Mouse (Mus musculus): ENCODE measurements around the gene Sirt4. TPM values are rescaled to one million over a fixed set of nuclear protein-coding genes. Genes with fewer than 3 reads are reported as not detected.

Gene Sirt4
- polyA plus RNA-seq, 1 experiment from 2014 or later = 22.5 TPM

DNA sequence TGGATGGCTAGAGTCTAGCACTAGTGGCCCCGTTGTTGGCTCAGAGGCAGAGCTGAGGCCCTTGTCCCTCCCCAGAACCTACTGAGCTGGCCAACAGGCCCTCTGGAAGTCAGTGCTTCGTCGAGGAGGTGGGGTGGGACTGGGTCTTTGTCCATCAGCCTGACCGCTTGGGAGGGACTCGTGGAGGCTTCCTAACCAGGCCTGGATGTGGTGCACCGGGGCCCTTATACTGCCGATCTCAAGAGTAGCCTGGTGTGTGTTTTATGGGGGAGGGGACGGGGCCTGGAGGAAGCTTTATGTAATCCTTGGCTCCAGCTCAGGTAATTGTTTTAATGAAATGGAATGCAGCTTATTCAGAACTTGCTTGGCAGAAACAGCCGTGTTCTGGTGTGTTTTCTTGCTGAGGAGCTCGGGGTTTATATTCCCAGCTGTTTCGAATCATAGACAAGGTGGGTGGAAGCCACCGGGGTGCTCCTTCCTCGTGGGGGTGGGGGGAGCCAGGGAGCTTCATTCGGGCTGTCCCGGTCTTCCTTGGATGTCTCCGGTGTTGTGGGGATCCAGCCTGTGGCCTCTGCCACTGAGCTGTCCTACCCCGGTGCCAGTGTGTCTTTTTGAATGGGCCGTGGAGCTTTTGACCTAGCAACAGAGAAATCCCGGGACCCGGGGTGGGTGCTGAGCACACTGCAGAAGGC lies 30.5 kb upstream of the Sirt4 start:
- H3K27ac ChIP-seq (replicated peaks in 1 of 2; ENCODE audit: control insufficient read depth in 1 of 2, insufficient read depth in 1 of 2, low read depth in 2 of 2, low read length in 2 of 2) = peak overlapping the region; percentile 58 to 92
- peak overlapping the region; percentile 39 for H3K4me2 ChIP-seq (ENCODE audit: low read length)
- no peaks in the 10 kb centered on the region for H3K9me3 ChIP-seq (ENCODE audit: control insufficient read depth, low read length)
- 43% methylated on average over 20 of the region's 20 CpGs for WGBS
- H3K36me3 ChIP-seq (ENCODE audit: control insufficient read depth, insufficient read depth, low read length) = peaks cover 3% of the 10 kb centered on the region; the same call in 1 of the 2 replicates
- ATAC-seq (ENCODE audit: insufficient number of reproducible peaks, insufficient read depth, low FRiP score, low read depth) = peak; percentile 79
- H3K4me3 ChIP-seq (ENCODE audit: control insufficient read depth in 1 of 2, insufficient read depth in 1 of 2, low read depth in 1 of 2, low read length in 2 of 2) = no peak overlapping the region
- H3K4me1 ChIP-seq (ENCODE audit: control insufficient read depth in 2 of 2, insufficient read depth in 2 of 2, low read length in 2 of 2) = peaks cover 25 to 35% of the 10 kb centered on the region in 2 experiments
- peak overlapping the region; percentile 62 for H3K9ac ChIP-seq (ENCODE audit: low read length)
- no peaks in the 10 kb centered on the region for H3K27me3 ChIP-seq (ENCODE audit: control insufficient read depth, insufficient read depth, low read length)

DNA sequence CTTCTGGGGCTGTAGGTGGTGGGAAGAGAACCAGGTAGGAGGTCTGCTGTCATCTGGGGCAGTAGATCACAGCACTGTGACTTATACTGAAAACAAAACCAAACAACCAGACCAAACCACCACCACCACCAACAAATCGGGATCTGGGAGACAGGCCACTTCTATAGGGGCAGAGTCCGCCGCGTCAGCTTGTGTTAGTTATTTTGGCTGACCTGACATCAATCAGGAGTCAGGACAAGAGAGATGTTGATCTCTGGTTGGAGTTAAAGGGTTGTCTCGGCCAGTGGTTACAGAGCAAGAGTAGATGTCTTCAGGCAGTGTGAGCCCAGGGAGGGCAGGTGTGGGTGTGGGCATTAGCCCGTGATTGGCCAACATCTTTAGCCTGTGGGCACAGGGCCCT lies 29.8 kb upstream of the Sirt4 start:
- Histone ChIP-seq H3K27ac (replicated peaks in 1 of 2; ENCODE audit: control insufficient read depth in 1 of 2, insufficient read depth in 1 of 2, low read depth in 2 of 2, low read length in 2 of 2) (peak overlapping the region; percentile 58 to 92), H3K4me1 (ENCODE audit: control insufficient read depth in 2 of 2, insufficient read depth in 2 of 2, low read length in 2 of 2) (peaks cover 29 to 40% of the 10 kb centered on the region in 2 experiments), H3K4me2 (ENCODE audit: low read length) (peak overlapping the region; percentile 35), H3K36me3 (ENCODE audit: control insufficient read depth, insufficient read depth, low read length) (peaks cover 3% of the 10 kb centered on the region; the same call in 1 of the 2 replicates), H3K4me3 (ENCODE audit: control insufficient read depth in 1 of 2, insufficient read depth in 1 of 2, low read depth in 1 of 2, low read length in 2 of 2) (no peak overlapping the region), H3K9ac (ENCODE audit: low read length) (peak overlapping the region; percentile 62; the same call in 1 of the 2 replicates), H3K9me3 (ENCODE audit: control insufficient read depth, low read length) (no peaks in the 10 kb centered on the region), H3K27me3 (ENCODE audit: control insufficient read depth, insufficient read depth, low read length) (no peaks in the 10 kb centered on the region)
- no peak for ATAC-seq (ENCODE audit: insufficient number of reproducible peaks, insufficient read depth, low FRiP score, low read depth)
- 85% methylated on average over 6 of the region's 6 CpGs for WGBS

DNA sequence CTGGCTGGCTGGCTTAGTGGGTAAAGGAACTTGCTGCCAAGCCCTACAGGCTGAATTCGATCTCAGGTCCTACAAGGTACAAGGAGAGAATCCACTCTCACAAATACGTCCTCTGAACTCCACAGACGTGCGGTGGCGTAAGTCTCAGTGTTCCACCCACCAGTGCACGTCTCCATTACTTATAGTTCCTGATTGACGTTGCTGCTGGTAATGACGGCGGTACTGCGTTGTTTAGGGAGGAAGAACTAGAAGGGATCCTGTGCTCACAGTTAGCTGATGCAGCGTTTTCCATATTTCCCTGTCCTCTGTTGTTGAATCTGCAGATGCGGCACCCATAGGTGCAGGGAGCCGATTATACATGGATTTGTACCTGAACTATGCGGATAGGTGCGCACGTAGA lies 29.2 kb upstream of the Sirt4 start:
- no peak for ATAC-seq (ENCODE audit: insufficient number of reproducible peaks, insufficient read depth, low FRiP score, low read depth)
- Histone ChIP-seq H3K9me3 (ENCODE audit: control insufficient read depth, low read length) (no peaks in the 10 kb centered on the region), H3K4me2 (ENCODE audit: low read length) (no peak overlapping the region), H3K27ac (replicated peaks in 1 of 2; ENCODE audit: control insufficient read depth in 1 of 2, insufficient read depth in 1 of 2, low read depth in 2 of 2, low read length in 2 of 2) (peak overlapping the region in 1 of 2 experiments; percentile 92; a peak in 1 of 4 replicates), H3K9ac (ENCODE audit: low read length) (no peak overlapping the region), H3K27me3 (ENCODE audit: control insufficient read depth, insufficient read depth, low read length) (no peaks in the 10 kb centered on the region), H3K36me3 (ENCODE audit: control insufficient read depth, insufficient read depth, low read length) (peaks cover 3% of the 10 kb centered on the region; the same call in 1 of the 2 replicates), H3K4me3 (ENCODE audit: control insufficient read depth in 1 of 2, insufficient read depth in 1 of 2, low read depth in 1 of 2, low read length in 2 of 2) (no peak overlapping the region), H3K4me1 (ENCODE audit: control insufficient read depth in 2 of 2, insufficient read depth in 2 of 2, low read length in 2 of 2) (peaks cover 31 to 47% of the 10 kb centered on the region in 2 experiments)
- 89% methylated on average over 16 of the region's 16 CpGs for whole genome bisulfite sequencing

DNA sequence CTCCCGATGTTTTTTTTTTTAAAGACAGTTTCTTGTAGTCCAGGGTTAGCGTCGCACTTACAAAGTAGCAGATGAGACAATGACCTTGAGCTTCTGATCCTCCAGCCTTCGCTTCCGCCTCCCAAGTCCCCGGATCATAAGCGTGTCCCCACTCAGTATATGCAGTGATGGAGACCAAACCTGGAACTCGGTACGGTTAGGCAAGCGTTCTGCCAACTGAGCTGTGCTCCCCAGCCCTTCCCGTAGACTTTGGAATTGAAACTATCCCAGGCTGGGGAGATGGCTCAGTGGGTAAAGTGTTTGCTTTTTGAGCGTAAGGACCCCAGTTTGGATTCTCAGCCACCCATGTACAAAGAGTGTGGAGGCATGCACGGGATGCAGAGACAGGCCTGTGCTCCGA lies 28.7 kb upstream of the Sirt4 start:
- no peaks in the 10 kb centered on the region for H3K27me3 ChIP-seq (ENCODE audit: control insufficient read depth, insufficient read depth, low read length)
- WGBS = 95% methylated on average over 14 of the region's 14 CpGs
- H3K4me2 ChIP-seq (ENCODE audit: low read length) = no peak overlapping the region
- peaks cover 3% of the 10 kb centered on the region; the same call in 1 of the 2 replicates for H3K36me3 ChIP-seq (ENCODE audit: control insufficient read depth, insufficient read depth, low read length)
- no peaks in the 10 kb centered on the region for H3K9me3 ChIP-seq (ENCODE audit: control insufficient read depth, low read length)
- no peak overlapping the region for H3K9ac ChIP-seq (ENCODE audit: low read length)
- no peak for ATAC-seq (ENCODE audit: insufficient number of reproducible peaks, insufficient read depth, low FRiP score, low read depth)
- no peak overlapping the region for H3K27ac ChIP-seq (replicated peaks in 1 of 2; ENCODE audit: control insufficient read depth in 1 of 2, insufficient read depth in 1 of 2, low read depth in 2 of 2, low read length in 2 of 2)
- no peak overlapping the region for H3K4me3 ChIP-seq (ENCODE audit: control insufficient read depth in 1 of 2, insufficient read depth in 1 of 2, low read depth in 1 of 2, low read length in 2 of 2)
- peaks cover 34 to 51% of the 10 kb centered on the region in 2 experiments for H3K4me1 ChIP-seq (ENCODE audit: control insufficient read depth in 2 of 2, insufficient read depth in 2 of 2, low read length in 2 of 2)

DNA sequence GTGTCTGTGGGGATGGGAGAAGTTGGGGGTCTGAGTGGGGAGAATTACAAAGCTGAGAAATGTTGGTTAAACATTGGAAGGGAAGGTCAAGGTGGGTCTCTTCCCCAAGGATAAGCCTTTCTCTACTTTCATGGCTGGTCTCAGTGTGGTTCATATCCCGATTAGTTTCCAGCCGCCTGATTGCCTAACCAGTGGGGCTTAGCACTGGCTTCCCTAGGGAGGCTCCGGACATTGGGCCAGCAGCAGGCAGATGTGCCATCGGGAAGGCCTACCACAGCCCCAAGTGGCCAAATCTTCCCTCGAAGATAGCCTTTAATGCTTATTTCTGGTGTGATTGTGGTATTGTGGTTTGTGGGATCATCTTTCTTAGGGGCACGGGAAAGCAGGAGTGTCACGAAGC lies 27.9 kb upstream of the Sirt4 start:
- H3K4me3 ChIP-seq (ENCODE audit: control insufficient read depth in 1 of 2, insufficient read depth in 1 of 2, low read depth in 1 of 2, low read length in 2 of 2) = no peak overlapping the region
- no peak overlapping the region for H3K27ac ChIP-seq (replicated peaks in 1 of 2; ENCODE audit: control insufficient read depth in 1 of 2, insufficient read depth in 1 of 2, low read depth in 2 of 2, low read length in 2 of 2)
- no peak overlapping the region for H3K4me2 ChIP-seq (ENCODE audit: low read length)
- H3K27me3 ChIP-seq (ENCODE audit: control insufficient read depth, insufficient read depth, low read length) = no peaks in the 10 kb centered on the region
- 95% methylated on average over 7 of the region's 7 CpGs for WGBS
- H3K9ac ChIP-seq (ENCODE audit: low read length) = no peak overlapping the region
- H3K9me3 ChIP-seq (ENCODE audit: control insufficient read depth, low read length) = no peaks in the 10 kb centered on the region
- peaks cover under 1% of the 10 kb centered on the region; the same call in 1 of the 2 replicates for H3K36me3 ChIP-seq (ENCODE audit: control insufficient read depth, insufficient read depth, low read length)
- ATAC-seq (ENCODE audit: insufficient number of reproducible peaks, insufficient read depth, low FRiP score, low read depth) = no peak
- H3K4me1 ChIP-seq (ENCODE audit: control insufficient read depth in 2 of 2, insufficient read depth in 2 of 2, low read length in 2 of 2) = peaks cover 41 to 60% of the 10 kb centered on the region in 2 experiments

DNA sequence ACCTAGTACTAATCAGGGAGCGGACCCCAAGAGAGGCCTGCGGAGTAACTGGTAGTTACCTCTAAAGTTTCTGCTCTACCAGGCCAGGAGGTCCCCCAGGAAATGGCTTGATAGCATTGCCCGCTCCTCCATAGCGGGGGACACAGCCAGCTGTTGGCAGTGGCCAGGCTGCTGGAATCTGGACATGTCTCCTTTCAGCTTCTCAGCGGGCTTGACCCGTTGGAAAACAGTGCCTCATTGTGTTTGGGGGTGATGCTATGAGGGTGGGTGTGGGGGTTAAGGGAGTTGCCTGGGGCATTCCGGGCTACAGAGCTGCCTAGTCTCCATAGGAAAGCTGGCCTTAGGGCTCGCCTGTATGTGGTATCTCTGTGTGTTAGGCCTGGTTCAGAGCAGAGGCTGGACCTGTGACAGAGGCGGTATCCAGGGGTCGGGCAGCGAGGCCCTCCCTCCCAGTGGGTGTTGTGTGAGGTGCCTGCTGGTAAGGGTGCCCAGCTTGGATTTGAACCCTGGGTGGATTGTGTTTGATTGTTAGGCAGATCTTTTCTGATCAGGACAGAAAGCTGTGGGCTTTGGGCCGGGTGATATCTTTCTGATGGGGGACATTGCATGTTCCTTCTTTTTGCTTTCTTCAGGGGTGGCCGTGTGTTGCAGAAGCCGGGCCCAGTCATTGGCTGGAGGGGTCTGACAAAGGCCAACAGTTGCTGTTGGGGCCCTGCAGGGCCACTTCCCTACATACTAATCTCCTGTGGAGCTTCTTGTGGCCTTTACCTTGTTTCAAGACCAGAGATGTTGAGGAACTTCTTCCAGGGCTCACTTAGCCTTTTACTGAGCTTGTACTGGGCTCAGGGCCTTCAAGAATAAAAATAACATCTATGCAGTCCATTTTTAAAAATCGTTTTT lies 25.5 kb upstream of the Sirt4 start:
- no peaks in the 10 kb centered on the region; the same call in 1 of the 2 replicates for H3K36me3 ChIP-seq (ENCODE audit: control insufficient read depth, insufficient read depth, low read length)
- peaks cover 37 to 50% of the 10 kb centered on the region in 2 experiments for H3K4me1 ChIP-seq (ENCODE audit: control insufficient read depth in 2 of 2, insufficient read depth in 2 of 2, low read length in 2 of 2)

GRCm38 (mm10) chr5:115509321-115509761 lies 24.8 kb upstream of the Sirt4 start:
- H3K4me3 ChIP-seq (ENCODE audit: control insufficient read depth in 1 of 2, insufficient read depth in 1 of 2, low read depth in 1 of 2, low read length in 2 of 2) = peak overlapping the region; percentile 96 to 98
- no peaks in the 10 kb centered on the region; the same call in 1 of the 2 replicates for H3K36me3 ChIP-seq (ENCODE audit: control insufficient read depth, insufficient read depth, low read length)
- WGBS = 47% methylated on average over 15 of the region's 15 CpGs
- peaks cover 31 to 45% of the 10 kb centered on the region in 2 experiments for H3K4me1 ChIP-seq (ENCODE audit: control insufficient read depth in 2 of 2, insufficient read depth in 2 of 2, low read length in 2 of 2)
- peak overlapping the region; percentile 98 for H3K9ac ChIP-seq (ENCODE audit: low read length)
- peak overlapping the region; percentile 59 to 73 for H3K27ac ChIP-seq (replicated peaks in 1 of 2; ENCODE audit: control insufficient read depth in 1 of 2, insufficient read depth in 1 of 2, low read depth in 2 of 2, low read length in 2 of 2)
- H3K9me3 ChIP-seq (ENCODE audit: control insufficient read depth, low read length) = no peaks in the 10 kb centered on the region
- no peaks in the 10 kb centered on the region for H3K27me3 ChIP-seq (ENCODE audit: control insufficient read depth, insufficient read depth, low read length)
- peak overlapping the region; percentile 90 for H3K4me2 ChIP-seq (ENCODE audit: low read length)
- ATAC-seq (ENCODE audit: insufficient number of reproducible peaks, insufficient read depth, low FRiP score, low read depth) = no peak

More for the DNA sequence above, 25.5 kb upstream of the Sirt4 start:
- 70% methylated on average over 15 of the region's 15 CpGs for WGBS
- Histone ChIP-seq H3K27ac (replicated peaks in 1 of 2; ENCODE audit: control insufficient read depth in 1 of 2, insufficient read depth in 1 of 2, low read depth in 2 of 2, low read length in 2 of 2) (peak overlapping the region; percentile 59 to 73), H3K9ac (ENCODE audit: low read length) (peak overlapping the region; percentile 56), H3K27me3 (ENCODE audit: control insufficient read depth, insufficient read depth, low read length) (no peaks in the 10 kb centered on the region), H3K4me2 (ENCODE audit: low read length) (peak overlapping the region; percentile 90), H3K4me3 (ENCODE audit: control insufficient read depth in 1 of 2, insufficient read depth in 1 of 2, low read depth in 1 of 2, low read length in 2 of 2) (peak overlapping the region; percentile 96 to 98), H3K9me3 (ENCODE audit: control insufficient read depth, low read length) (no peaks in the 10 kb centered on the region)
- no peak for ATAC-seq (ENCODE audit: insufficient number of reproducible peaks, insufficient read depth, low FRiP score, low read depth)

Measured in heart, embryonic 14.5 days (tissue).